Mouse (Mus musculus) limb, embryonic 11.5 days (tissue): Measurements from ENCODE around the gene Dip2b. TPM values are rescaled to one million over a fixed set of nuclear protein-coding genes. Genes with fewer than 3 reads are reported as not detected.

Experiments used
- ATAC-seq: fragments of 200-750 bp; cut with Nextera tagmentation; 2 replicates; pipeline ENCODE4 v1.8.0; 2017; ENCODE audit warnings: low read depth; ENCODE audit not compliant: insufficient number of reproducible peaks, low FRiP score, low TSS enrichment
- DNase-seq: peaks from one replicate; pipeline ENCODE4 v3.0.0-alpha.2; 2015; ENCODE audit warnings: low spot score
- H3K27ac ChIP-seq: fragments of 300-500 bp; sonication (generic); replicated peaks from 2 replicates; pipeline ENCODE4 v1.5.1; 2014; ENCODE audit warnings: low read depth, mild to moderate bottlenecking, low read length
- H3K27me3 ChIP-seq: fragments of 300-500 bp; sonication (generic); 2 replicates; pipeline ENCODE4 v1.6.1; 2014; ENCODE audit warnings: mild to moderate bottlenecking, low read length, mixed read lengths; ENCODE audit not compliant: control insufficient read depth, insufficient read depth
- H3K36me3 ChIP-seq: fragments of 300-500 bp; sonication (generic); 2 replicates; pipeline ENCODE4 v1.6.1; 2014; ENCODE audit warnings: mild to moderate bottlenecking, low read length, moderate library complexity, mixed read lengths; ENCODE audit not compliant: control insufficient read depth, insufficient read depth
- H3K4me1 ChIP-seq: fragments of 300-500 bp; sonication (generic); 2 replicates; pipeline ENCODE4 v1.6.1; 2014; ENCODE audit warnings: low read length, mixed read lengths; ENCODE audit not compliant: control insufficient read depth, insufficient read depth
- H3K4me2 ChIP-seq: fragments of 300-500 bp; sonication (generic); 2 replicates; pipeline ENCODE4 v1.6.1; 2014; ENCODE audit warnings: low read depth, mild to moderate bottlenecking, moderate library complexity; ENCODE audit not compliant: severe bottlenecking
- H3K4me3 ChIP-seq: fragments of 300-500 bp; sonication (generic); 2 replicates; pipeline ENCODE4 v1.5.1; 2014; ENCODE audit warnings: low read depth, low read length
- H3K9ac ChIP-seq: fragments of 300-500 bp; sonication (generic); 2 replicates; pipeline ENCODE4 v1.6.1; 2014; ENCODE audit warnings: mild to moderate bottlenecking, low read length
- H3K9me3 ChIP-seq: fragments of 300-500 bp; sonication (generic); 2 replicates; pipeline ENCODE4 v1.6.1; 2016; ENCODE audit warnings: low read length; ENCODE audit not compliant: control insufficient read depth
- WGBS: fragments of 180-500 bp; shearing (Covaris S2); extraction: QIAGEN DNeasy Blood & Tissue Kit; methylation state at CpG from one replicate; pipeline ENCODE4 v1.1.7; 2014; 5-methylcytosine and 5-hydroxymethylcytosine counted together
- polyA plus RNA-seq: library from polyadenylated mRNA; unstranded; fragments of >200 nt; fragmentation: Nextera tagmentation; extraction: Ambion mirVana; gene quantifications from 2 replicates; pipeline ENCODE4 v1.2.1, GENCODE M21; 2014

Dip2b gene
- polyA plus RNA-seq, 1 experiment from 2014 or later: 18.5 TPM

- peaks cover 19% of the 10 kb centered on the region for H3K36me3 ChIP-seq
- no peak for DNase-seq
- H3K9ac ChIP-seq: no peak overlapping the region
- no peaks in the 10 kb centered on the region for H3K27me3 ChIP-seq
- no peak for ATAC-seq
- no peak overlapping the region for H3K27ac ChIP-seq
- H3K9me3 ChIP-seq: no peaks in the 10 kb centered on the region
- peaks cover 5% of the 10 kb centered on the region; the same call in 1 of the 2 replicates for H3K4me1 ChIP-seq
- no peak overlapping the region for H3K4me2 ChIP-seq
- H3K4me3 ChIP-seq: no peak overlapping the region
- 90% methylated on average over 14 of the region's 14 CpGs for WGBS
Observed at GRCm38 (mm10) chr15:100231616-100232525, 193.4 kb downstream of the Dip2b start.

GRCm38 (mm10) chr15:100235208-100235965 is 196.9 kb downstream of the Dip2b start:
- Histone ChIP-seq H3K4me1 (no peaks in the 10 kb centered on the region), H3K4me3 (no peak overlapping the region), H3K36me3 (peaks cover 23% of the 10 kb centered on the region), H3K4me2 (no peak overlapping the region), H3K9ac (no peak overlapping the region), H3K27ac (no peak overlapping the region), H3K27me3 (no peaks in the 10 kb centered on the region), H3K9me3 (no peaks in the 10 kb centered on the region)
- WGBS: 92% methylated on average over 12 of the region's 12 CpGs
- DNase-seq (no peak), ATAC-seq (no peak)

DNA sequence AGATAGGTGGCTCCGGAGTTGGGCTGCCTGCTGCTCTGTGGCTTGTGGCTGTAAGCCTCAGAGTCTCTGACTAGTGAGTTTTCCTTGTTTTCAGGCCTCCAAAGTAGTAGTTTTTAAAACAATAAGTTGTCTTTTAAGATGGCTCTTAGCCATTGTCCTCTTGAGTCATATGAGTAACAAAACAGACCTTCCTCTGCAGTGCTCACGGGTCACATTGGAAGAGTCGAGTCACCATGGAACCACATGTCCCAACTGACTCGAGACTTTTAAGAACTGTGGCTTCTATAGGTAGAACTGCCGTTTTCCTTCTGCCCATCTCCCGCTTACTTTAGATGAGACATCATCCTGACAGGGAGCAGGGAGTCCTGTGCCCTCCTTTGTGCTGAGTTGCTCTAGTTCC is 198.5 kb downstream of the Dip2b start:
- H3K27me3 ChIP-seq: no peaks in the 10 kb centered on the region
- H3K9ac ChIP-seq: no peak overlapping the region
- H3K4me3 ChIP-seq: no peak overlapping the region
- DNase-seq: no peak
- no peaks in the 10 kb centered on the region for H3K4me1 ChIP-seq
- WGBS: 93% methylated on average over 6 of the region's 6 CpGs
- no peaks in the 10 kb centered on the region for H3K9me3 ChIP-seq
- peaks cover 26% of the 10 kb centered on the region for H3K36me3 ChIP-seq
- H3K27ac ChIP-seq: no peak overlapping the region
- ATAC-seq: no peak
- H3K4me2 ChIP-seq: no peak overlapping the region

DNA sequence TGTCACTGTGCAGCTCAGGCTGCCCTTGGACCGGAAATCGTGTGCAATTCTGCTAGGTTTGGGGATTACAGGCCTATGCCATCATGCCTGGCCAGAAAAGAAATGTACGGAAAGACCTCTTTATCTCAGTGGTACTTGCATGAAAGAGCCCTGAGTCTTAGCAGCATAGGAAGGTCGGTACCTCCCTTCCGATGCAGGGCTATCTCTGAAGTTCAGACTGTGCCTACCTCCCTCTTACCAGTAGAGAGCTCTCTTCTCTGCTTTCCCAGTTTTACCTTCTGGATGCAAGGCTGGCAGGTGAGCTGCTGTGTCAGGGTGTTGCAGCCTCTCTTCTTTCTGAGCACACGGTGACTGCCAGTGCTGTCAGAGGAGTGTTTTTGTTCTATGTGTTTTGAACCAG is 203.3 kb downstream of the Dip2b start:
- no peak overlapping the region for H3K27ac ChIP-seq
- no peaks in the 10 kb centered on the region for H3K9me3 ChIP-seq
- no peak overlapping the region for H3K9ac ChIP-seq
- no peaks in the 10 kb centered on the region for H3K4me1 ChIP-seq
- DNase-seq (no peak), ATAC-seq (no peak)
- H3K36me3 ChIP-seq: peaks cover 19% of the 10 kb centered on the region
- no peak overlapping the region for H3K4me3 ChIP-seq
- 91% methylated on average over 6 of the region's 6 CpGs for WGBS
- no peak overlapping the region for H3K4me2 ChIP-seq
- no peaks in the 10 kb centered on the region for H3K27me3 ChIP-seq

- Histone ChIP-seq H3K27ac (no peak overlapping the region), H3K36me3 (peaks cover 22% of the 10 kb centered on the region), H3K4me3 (no peak overlapping the region), H3K9me3 (no peaks in the 10 kb centered on the region), H3K27me3 (no peaks in the 10 kb centered on the region), H3K9ac (no peak overlapping the region), H3K4me2 (no peak overlapping the region), H3K4me1 (no peaks in the 10 kb centered on the region)
- DNase-seq: no peak
- 96% methylated on average over 7 of the region's 7 CpGs for WGBS
- ATAC-seq: no peak
Observed at GRCm38 (mm10) chr15:100245951-100246350, 207.5 kb downstream of the Dip2b start.

GRCm38 (mm10) chr15:100247296-100247695 is 208.8 kb downstream of the Dip2b start:
- Histone ChIP-seq H3K9ac (no peak overlapping the region), H3K9me3 (no peaks in the 10 kb centered on the region), H3K4me2 (no peak overlapping the region), H3K27ac (no peak overlapping the region), H3K4me1 (no peaks in the 10 kb centered on the region), H3K36me3 (peaks cover 25% of the 10 kb centered on the region), H3K27me3 (no peaks in the 10 kb centered on the region), H3K4me3 (no peak overlapping the region)
- WGBS: 96% methylated on average over 9 of the region's 9 CpGs
- DNase-seq (no peak), ATAC-seq (no peak)

- Histone ChIP-seq H3K9me3 (no peaks in the 10 kb centered on the region), H3K27ac (no peak overlapping the region), H3K4me3 (no peak overlapping the region), H3K27me3 (no peaks in the 10 kb centered on the region), H3K4me2 (no peak overlapping the region), H3K4me1 (no peaks in the 10 kb centered on the region), H3K9ac (no peak overlapping the region), H3K36me3 (peaks cover 26% of the 10 kb centered on the region)
- DNase-seq (no peak), ATAC-seq (no peak)
- WGBS: 95% methylated on average over 6 of the region's 6 CpGs
Observed at GRCm38 (mm10) chr15:100248665-100249433, 210.4 kb downstream of the Dip2b start.

DNA sequence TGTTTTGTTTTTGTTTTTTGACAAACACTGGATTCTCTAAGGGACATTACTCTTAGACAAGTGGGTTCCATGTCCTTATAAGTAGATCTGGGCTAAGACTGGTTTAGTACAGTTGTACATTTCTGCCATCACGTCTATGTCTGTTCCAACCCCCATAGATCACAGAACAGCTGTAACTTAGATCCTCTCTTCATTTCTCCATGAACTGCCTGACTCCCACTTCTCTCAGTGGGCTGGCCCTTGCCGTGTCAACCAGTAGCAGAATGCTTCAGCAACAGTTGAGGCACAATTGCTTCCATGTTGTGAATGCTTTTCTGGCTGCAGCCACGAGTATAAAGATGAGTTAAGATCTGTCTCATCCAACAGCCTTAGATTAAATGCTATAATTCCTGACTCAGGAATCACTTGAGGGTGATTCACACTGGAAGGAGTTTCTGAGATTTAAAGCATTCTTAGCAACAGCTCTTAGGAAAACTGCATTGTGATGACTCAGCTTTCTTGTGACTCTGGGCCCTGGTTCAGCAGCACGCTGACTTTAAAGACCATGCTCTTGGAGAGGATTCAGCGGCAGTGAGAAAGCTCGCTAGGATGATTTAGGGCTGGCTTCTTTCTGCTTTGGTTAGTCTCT is 212.8 kb downstream of the Dip2b start:
- Histone ChIP-seq H3K27me3 (no peaks in the 10 kb centered on the region), H3K4me2 (no peak overlapping the region), H3K4me1 (no peaks in the 10 kb centered on the region), H3K36me3 (peaks cover 26% of the 10 kb centered on the region), H3K4me3 (no peak overlapping the region), H3K9me3 (no peaks in the 10 kb centered on the region), H3K27ac (no peak overlapping the region), H3K9ac (no peak overlapping the region)
- 93% methylated on average over 6 of the region's 6 CpGs for WGBS
- ATAC-seq (no peak), DNase-seq (no peak)
